Mouse (Mus musculus) MEL (cell line): ENCODE results near the gene Rhot1.
A peak's percentile ranks its signal among the peaks of the same experiment; 100 is the strongest.

Source experiments
- CHD1 ChIP-seq: IDR thresholded peaks from 2 replicates; pipeline ENCODE4 v1.6.1; 2012; ENCODE audit warnings: low read depth, mild to moderate bottlenecking, inconsistent platforms, low read length, improper control_type of control experiment
- CTCF ChIP-seq, 3 experiments: IDR thresholded peaks in 2 of 3; conservative IDR thresholded peaks in 1 of 3; 2 replicates each; pipeline ENCODE4 v1.5.1; 2011 to 2012; ENCODE audit warnings: low read length in 3 of 3, low read depth in 2 of 3, mild to moderate bottlenecking in 2 of 3, improper control_type of control experiment in 1 of 3, inconsistent platforms in 1 of 3, mixed read lengths in 1 of 3, moderate library complexity in 1 of 3; ENCODE audit not compliant: control insufficient read depth in 1 of 3, insufficient read depth in 1 of 3, poor library complexity in 1 of 3, severe bottlenecking in 1 of 3
- ELF1 ChIP-seq: IDR thresholded peaks from 2 replicates; pipeline ENCODE4 v1.6.1; 2014; ENCODE audit warnings: low read depth, mild to moderate bottlenecking, inconsistent platforms, low read length, improper control_type of control experiment, moderate library complexity
- EP300 ChIP-seq, 2 experiments: IDR thresholded peaks; 2 replicates each; pipeline ENCODE4 v1.6.1; 2011; ENCODE audit warnings: improper control_type of control experiment in 2 of 2, low read length in 2 of 2, low read depth in 1 of 2, mild to moderate bottlenecking in 1 of 2
- HCFC1 ChIP-seq: IDR thresholded peaks from 2 replicates; pipeline ENCODE4 v1.6.1; 2012; ENCODE audit warnings: low read depth, mild to moderate bottlenecking, inconsistent platforms, low read length, improper control_type of control experiment, moderate library complexity
- MAZ ChIP-seq: IDR thresholded peaks from 2 replicates; pipeline ENCODE4 v1.6.1; 2012; ENCODE audit warnings: low read depth, mild to moderate bottlenecking, inconsistent platforms, low read length, improper control_type of control experiment
- MEF2A ChIP-seq: IDR thresholded peaks from 2 replicates; pipeline ENCODE4 v1.6.1; 2014; ENCODE audit warnings: low read depth, mild to moderate bottlenecking, inconsistent platforms, low read length, improper control_type of control experiment; ENCODE audit not compliant: poor library complexity, insufficient replicate concordance, severe bottlenecking; ENCODE audit errors: extremely low read depth
- MXI1 ChIP-seq: IDR thresholded peaks from 2 replicates; pipeline ENCODE4 v1.6.1; 2011; ENCODE audit warnings: mild to moderate bottlenecking, low read depth, low read length, improper control_type of control experiment
- TAL1 ChIP-seq: IDR thresholded peaks from 2 replicates; pipeline ENCODE4 v1.6.1; 2012; ENCODE audit warnings: mild to moderate bottlenecking, inconsistent platforms, low read length, moderate library complexity, mixed read lengths

DNA sequence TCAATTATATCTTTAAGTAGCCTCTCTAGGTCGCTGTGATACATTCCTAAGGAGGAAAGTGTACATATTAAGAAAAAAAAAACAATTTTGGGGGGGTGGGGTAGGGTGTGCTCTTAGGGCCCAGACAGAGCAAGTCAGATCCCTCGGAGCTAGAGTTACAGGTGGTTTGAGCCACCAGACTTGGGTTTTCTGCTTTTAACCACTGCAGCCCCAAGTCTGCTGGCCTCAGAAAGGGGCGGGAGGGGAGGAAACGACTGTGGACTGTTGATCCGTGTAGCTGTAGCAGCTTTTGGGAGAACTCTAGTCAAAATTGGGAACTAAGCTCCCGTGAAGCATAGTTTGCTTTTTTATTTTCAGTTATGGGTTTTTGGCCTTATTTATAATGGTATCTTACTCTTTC lies 1.5 kb downstream of the Rhot1 start:
- TF ChIP-seq CTCF (IDR thresholded peaks at IDR 0.05 in 2 of 3, conservative IDR thresholded peaks at IDR 0.05 in 1 of 3; ENCODE audit: control insufficient read depth in 1 of 3, insufficient read depth in 1 of 3, low read depth in 2 of 3, low read length in 3 of 3, poor library complexity in 1 of 3, severe bottlenecking in 1 of 3) = no peak
- TF ChIP-seq MAZ = no peak
- no peak for TF ChIP-seq HCFC1
- no peak for TF ChIP-seq ELF1
- TF ChIP-seq CHD1 = no peak
- no peak for TF ChIP-seq MEF2A
- no peak for TF ChIP-seq TAL1
- peak; percentile 26; the same call in 1 of the 2 replicates for TF ChIP-seq MXI1
- TF ChIP-seq EP300 (IDR thresholded peaks at IDR 0.05; ENCODE audit: low read depth in 1 of 2, low read length in 2 of 2) = no peak
